Mouse (Mus musculus): Measurements from ENCODE around the gene Spsb2.

GRCm38 (mm10) chr6:124807366-124807765, 1.1 kb upstream of the Spsb2 start:
- no peak for TF ChIP-seq CTCF (conservative IDR thresholded peaks at IDR 0.05; ENCODE audit: insufficient read depth, insufficient read length, low read depth, low read length)
- TF ChIP-seq POLR2A (IDR thresholded peaks at IDR 0.05; ENCODE audit: low read depth, low read length): no peak

Data from kidney, adult 2 months (tissue).